Mouse (Mus musculus) G1E (cell line): ENCODE results near the gene Olfr259. TPM values are rescaled to one million over a fixed set of nuclear protein-coding genes. Genes with fewer than 3 reads are reported as not detected.

ENCODE experiments used
- ATAC-seq: 2 replicates; pipeline ENCODE4 v1.8.0; 2016; ENCODE audit warnings: mild to moderate bottlenecking; ENCODE audit not compliant: insufficient number of reproducible peaks, poor library complexity, low FRiP score, severe bottlenecking; ENCODE audit errors: extremely low read depth
- DNase-seq: peaks from one replicate; pipeline ENCODE4 v3.0.0; 2012; ENCODE audit warnings: low spot score
- H3K27me3 ChIP-seq: 2 replicates; pipeline ENCODE4 v1.6.1; 2012; ENCODE audit warnings: mild to moderate bottlenecking, low read length, inconsistent platforms; ENCODE audit not compliant: insufficient read depth
- H3K36me3 ChIP-seq: replicated peaks from 2 replicates; pipeline ENCODE3; 2012; ENCODE audit warnings: mild to moderate bottlenecking, inconsistent platforms
- H3K4me1 ChIP-seq: 2 replicates; pipeline ENCODE4 v1.6.1; 2012; ENCODE audit warnings: low read depth, low read length, inconsistent platforms, mixed read lengths; ENCODE audit not compliant: insufficient read depth
- H3K4me3 ChIP-seq: 2 replicates; pipeline ENCODE4 v1.5.1; 2012; ENCODE audit warnings: low read depth, mild to moderate bottlenecking, inconsistent platforms, low read length, moderate library complexity, mixed read lengths
- H3K9me3 ChIP-seq: replicated peaks from 2 replicates; pipeline ENCODE4 v1.6.1; 2012; ENCODE audit warnings: inconsistent platforms
- CTCF ChIP-seq: IDR thresholded peaks from 2 replicates; pipeline ENCODE4 v1.5.1; 2012; ENCODE audit warnings: low read depth, low read length, inconsistent platforms, mixed read lengths
- GATA1 ChIP-seq: IDR thresholded peaks from 2 replicates; pipeline ENCODE4 v1.6.1; 2012; ENCODE audit warnings: borderline replicate concordance, low read length, inconsistent platforms, mixed read lengths
- GATA2 ChIP-seq: IDR thresholded peaks from 2 replicates; pipeline ENCODE4 v1.6.1; 2012; ENCODE audit warnings: low read depth, low read length, inconsistent platforms, borderline replicate concordance
- POLR2AphosphoS5 ChIP-seq: IDR thresholded peaks from 2 replicates; pipeline ENCODE4 v1.6.1; 2012; ENCODE audit warnings: low read depth, low read length, inconsistent platforms; ENCODE audit not compliant: insufficient replicate concordance
- TAL1 ChIP-seq: conservative IDR thresholded peaks from 2 replicates; pipeline ENCODE4 v1.6.1; 2012; ENCODE audit warnings: low read depth, low read length, inconsistent platforms, mixed read lengths
- polyA plus RNA-seq: library from polyadenylated mRNA; stranded (reverse); fragments of >175 nt; gene quantifications from 2 replicates; pipeline ENCODE4 v1.2.3, GENCODE M21; 2012
- total RNA-seq, 2 experiments: library from RNA; stranded (forward) in 1 of 2; stranded (reverse) in 1 of 2; fragments of 200-1000 nt in 1 of 2; fragments of >200 nt in 1 of 2; fragmentation: Nextera tagmentation in 1 of 2; gene quantifications; 2 replicates each; pipeline ENCODE4 v1.2.3; 2014 to 2017

Olfr259 gene
- total RNA-seq (2014; fragmentation: Nextera tagmentation): not detected in 2 replicates
- total RNA-seq (2017): 0.11 TPM in 1 of 2 replicates, not detected in the other
- not detected in 2 replicates for polyA plus RNA-seq

DNA sequence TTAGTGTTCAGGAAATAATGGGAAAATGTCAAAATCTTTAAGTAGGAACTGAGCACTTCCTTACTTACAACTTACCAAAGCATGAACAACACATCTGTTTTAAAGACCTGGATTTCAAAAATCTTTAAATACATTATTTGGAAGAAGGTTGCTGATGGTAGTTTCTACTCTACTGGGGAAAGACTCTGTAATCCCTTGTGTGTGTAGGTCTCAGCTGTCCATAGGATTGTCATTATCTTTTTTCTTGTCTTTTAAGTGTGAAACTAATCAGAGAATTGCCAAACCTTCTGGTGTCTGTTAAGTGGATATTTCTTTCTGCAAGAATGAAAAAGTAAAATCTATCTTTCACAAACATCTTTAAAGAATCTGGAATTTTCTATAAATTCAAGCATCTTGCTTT lies at the start of gene Olfr259:
Gene Olfr259, minus strand, starts transcription at position 101 of the 400 bp plus-strand sequence.
- H3K36me3 ChIP-seq: no peaks in the 10 kb centered on the region
- no peaks in the 10 kb centered on the region for H3K4me1 ChIP-seq
- DNase-seq (no peak), ATAC-seq (no peak)
- no peak within 1 kb of the TSS for H3K4me3 ChIP-seq
- H3K9me3 ChIP-seq: no peaks in the 10 kb centered on the region; the same call in 1 of the 2 replicates
- no peaks in the 10 kb centered on the region for H3K27me3 ChIP-seq
- TF ChIP-seq TAL1: no peak
- TF ChIP-seq POLR2AphosphoS5: no peak
- TF ChIP-seq GATA2: no peak
- no peak for TF ChIP-seq CTCF
- TF ChIP-seq GATA1: no peak

DNA sequence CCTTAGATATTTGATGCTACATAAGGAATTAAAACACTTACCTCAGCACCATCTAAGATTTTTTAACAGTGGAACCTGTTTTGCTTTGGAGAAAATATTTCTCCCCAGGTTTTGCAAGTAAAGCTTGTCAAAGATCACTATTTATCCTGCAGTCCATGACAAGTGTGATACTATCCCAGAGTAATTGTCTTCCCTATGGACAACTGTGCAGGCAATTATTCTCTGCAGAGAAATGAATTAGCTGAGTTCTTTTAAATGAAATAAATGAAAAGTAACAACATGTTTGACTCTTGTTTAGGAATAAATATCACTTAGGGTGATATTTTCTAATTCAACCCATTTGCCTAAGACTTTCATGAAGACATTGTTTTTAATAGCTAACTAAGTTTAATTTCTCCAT lies 38.2 kb upstream of the Olfr259 start, which contains the start of gene Olfr1111:
Gene Olfr1111, minus strand, starts transcription at position 101 of the 400 bp plus-strand sequence.
- Histone ChIP-seq H3K4me1 (no peaks in the 10 kb centered on the region), H3K36me3 (no peaks in the 10 kb centered on the region), H3K4me3 (no peak within 1 kb of the TSS), H3K27me3 (no peaks in the 10 kb centered on the region), H3K9me3 (no peaks in the 10 kb centered on the region)
- no peak for ATAC-seq
- TF ChIP-seq GATA1: no peak
- no peak for TF ChIP-seq TAL1
- TF ChIP-seq POLR2AphosphoS5: no peak
- TF ChIP-seq GATA2: no peak
- TF ChIP-seq CTCF: no peak
- no peak for DNase-seq

DNA sequence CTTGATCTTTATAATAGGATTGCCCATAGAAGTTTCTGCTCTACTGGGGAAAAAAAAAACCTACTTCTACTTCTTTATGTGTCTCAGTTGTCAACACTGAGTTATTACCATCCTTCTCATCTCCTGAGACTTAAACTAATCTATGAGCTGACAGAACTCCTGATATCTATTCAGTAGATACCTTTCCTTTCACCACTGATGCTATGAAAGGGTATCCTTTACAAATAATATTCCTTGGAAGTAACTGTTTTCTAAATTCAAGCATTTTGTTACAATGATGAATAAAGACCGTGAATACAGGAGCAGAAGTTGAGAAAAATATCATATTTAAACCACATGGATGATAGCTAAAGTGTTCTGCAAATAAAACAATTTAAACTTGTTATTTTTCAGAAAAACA lies 25.8 kb upstream of the Olfr259 start, which contains the start of gene Olfr1110:
Gene Olfr1110, minus strand, starts transcription at position 101 of the 400 bp plus-strand sequence.
- TF ChIP-seq CTCF (no peak), TAL1 (no peak)
- DNase-seq: no peak
- H3K4me1 ChIP-seq: no peaks in the 10 kb centered on the region
- no peaks in the 10 kb centered on the region for H3K27me3 ChIP-seq
- no peak within 1 kb of the TSS for H3K4me3 ChIP-seq
- H3K9me3 ChIP-seq: no peaks in the 10 kb centered on the region
- H3K36me3 ChIP-seq: no peaks in the 10 kb centered on the region
- no peak for ATAC-seq

DNA sequence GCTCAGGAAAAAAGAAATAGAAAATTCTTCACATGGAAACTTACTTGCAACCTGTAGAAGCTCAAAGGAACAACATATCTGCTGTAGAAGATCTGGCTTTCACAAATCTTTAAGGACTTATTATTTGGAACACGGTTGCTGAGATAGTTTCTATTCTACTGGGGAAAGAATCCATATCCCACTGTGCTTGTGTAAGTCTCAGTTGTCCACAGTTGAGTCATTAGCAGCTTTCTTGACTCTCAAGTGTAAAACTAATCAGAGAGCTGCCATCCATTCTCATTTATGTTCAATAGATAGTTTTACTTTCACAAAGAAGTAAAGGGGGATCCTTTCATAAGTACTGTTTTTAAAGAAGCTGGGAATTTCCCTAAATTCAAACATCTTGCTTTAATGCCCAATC lies 18.5 kb downstream of the Olfr259 start, which contains the start of gene Olfr1109:
Gene Olfr1109, minus strand, starts transcription at position 101 of the 400 bp plus-strand sequence.
- no peak within 1 kb of the TSS for H3K4me3 ChIP-seq
- H3K4me1 ChIP-seq: no peaks in the 10 kb centered on the region
- DNase-seq: no peak
- H3K27me3 ChIP-seq: no peaks in the 10 kb centered on the region
- no peaks in the 10 kb centered on the region for H3K36me3 ChIP-seq
- ATAC-seq: no peak
- TF ChIP-seq CTCF (no peak), GATA2 (no peak)
- H3K9me3 ChIP-seq: no peaks in the 10 kb centered on the region; the same call in 1 of the 2 replicates

DNA sequence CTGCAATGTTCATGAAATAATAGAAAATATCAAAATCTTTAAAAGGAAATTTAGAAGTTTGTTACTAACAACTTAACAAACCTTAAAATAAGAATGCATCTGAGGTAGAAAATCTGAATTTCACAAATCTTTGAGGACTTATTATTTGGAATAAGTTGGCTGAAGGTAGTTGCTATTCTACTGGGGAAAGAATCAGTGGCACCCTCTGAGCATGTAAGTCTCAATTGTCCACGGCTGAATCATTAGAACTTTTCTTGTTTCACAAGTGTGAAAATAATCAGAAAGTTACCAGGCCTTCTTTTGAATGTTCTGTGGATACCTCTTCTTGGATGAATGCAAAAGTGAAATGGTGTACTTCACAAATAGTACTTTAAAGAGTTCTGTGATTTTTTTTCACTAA lies 38.6 kb downstream of the Olfr259 start, which contains the start of gene Olfr1107:
Gene Olfr1107, minus strand, starts transcription at position 101 of the 400 bp plus-strand sequence.
- no peak for ATAC-seq
- Histone ChIP-seq H3K4me3 (no peak within 1 kb of the TSS), H3K36me3 (no peaks in the 10 kb centered on the region), H3K27me3 (no peaks in the 10 kb centered on the region), H3K9me3 (0 out of 2 replicates have a peak, but pooled peaks cover 3% of the 10 kb centered on the region), H3K4me1 (no peaks in the 10 kb centered on the region)
- no peak for DNase-seq
- TF ChIP-seq CTCF (no peak), GATA2 (no peak), POLR2AphosphoS5 (no peak), TAL1 (no peak), GATA1 (no peak)

Other genes with a start within 250 kb of the Olfr259 start
- gene Gm13723, start 239.8 kb downstream of the Olfr259 start, total RNA-seq (2014; fragmentation: Nextera tagmentation): not detected in 2 replicates
- under 0.01 TPM in 1 of 2 replicates, not detected in the other for gene Gm13723, start 239.8 kb downstream of the Olfr259 start, total RNA-seq (2017)
- gene Gm13723, start 239.8 kb downstream of the Olfr259 start, polyA plus RNA-seq: not detected in 2 replicates
- not detected in 2 replicates for gene Olfr1097, start 222.4 kb downstream of the Olfr259 start, total RNA-seq (2014; fragmentation: Nextera tagmentation)
- 0.05 and 0.06 TPM in 2 replicates for gene Olfr1097, start 222.4 kb downstream of the Olfr259 start, total RNA-seq (2017)
- not detected in 2 replicates for gene Olfr1097, start 222.4 kb downstream of the Olfr259 start, polyA plus RNA-seq
- gene Olfr1098, start 190.0 kb downstream of the Olfr259 start, total RNA-seq (2014; fragmentation: Nextera tagmentation): not detected in 2 replicates
- 0.05 TPM in 1 of 2 replicates, not detected in the other for gene Olfr1098, start 190.0 kb downstream of the Olfr259 start, total RNA-seq (2017)
- not detected in 2 replicates for gene Olfr1098, start 190.0 kb downstream of the Olfr259 start, polyA plus RNA-seq
- gene Olfr1099, start 153.9 kb downstream of the Olfr259 start, total RNA-seq (2014; fragmentation: Nextera tagmentation): not detected in 2 replicates
- 0.33 TPM in 1 of 2 replicates, not detected in the other for gene Olfr1099, start 153.9 kb downstream of the Olfr259 start, total RNA-seq (2017)
- gene Olfr1099, start 153.9 kb downstream of the Olfr259 start, polyA plus RNA-seq: not detected in 2 replicates
- not detected in 2 replicates for gene Olfr1100, start 134.6 kb downstream of the Olfr259 start, total RNA-seq (2014; fragmentation: Nextera tagmentation)
- 0.11 TPM in 1 of 2 replicates, not detected in the other for gene Olfr1100, start 134.6 kb downstream of the Olfr259 start, total RNA-seq (2017)
- not detected in 2 replicates for gene Olfr1100, start 134.6 kb downstream of the Olfr259 start, polyA plus RNA-seq
- not detected in 2 replicates for gene Olfr1101, start 123.3 kb downstream of the Olfr259 start, total RNA-seq (2014; fragmentation: Nextera tagmentation)
- gene Olfr1101, start 123.3 kb downstream of the Olfr259 start, total RNA-seq (2017): 0.05 and 0.06 TPM in 2 replicates
- not detected in 2 replicates for gene Olfr1101, start 123.3 kb downstream of the Olfr259 start, polyA plus RNA-seq
- gene Olfr1102, start 116.2 kb downstream of the Olfr259 start, total RNA-seq (2014; fragmentation: Nextera tagmentation): not detected in 2 replicates
- gene Olfr1102, start 116.2 kb downstream of the Olfr259 start, total RNA-seq (2017): not detected in 2 replicates
- not detected in 2 replicates for gene Olfr1102, start 116.2 kb downstream of the Olfr259 start, polyA plus RNA-seq
- gene Olfr1104, start 87.5 kb downstream of the Olfr259 start, total RNA-seq (2014; fragmentation: Nextera tagmentation): not detected in 2 replicates
- 0.71 TPM in 1 of 2 replicates, not detected in the other for gene Olfr1104, start 87.5 kb downstream of the Olfr259 start, total RNA-seq (2017)
- gene Olfr1104, start 87.5 kb downstream of the Olfr259 start, polyA plus RNA-seq: not detected in 2 replicates
- gene Olfr1105, start 78.0 kb downstream of the Olfr259 start, total RNA-seq (2014; fragmentation: Nextera tagmentation): not detected in 2 replicates
- gene Olfr1105, start 78.0 kb downstream of the Olfr259 start, total RNA-seq (2017): 0.16 and 0.17 TPM in 2 replicates
- gene Olfr1105, start 78.0 kb downstream of the Olfr259 start, polyA plus RNA-seq: not detected in 2 replicates
- gene Olfr1106, start 62.3 kb downstream of the Olfr259 start, total RNA-seq (2014; fragmentation: Nextera tagmentation): not detected in 2 replicates
- 0.05 and 0.12 TPM in 2 replicates for gene Olfr1106, start 62.3 kb downstream of the Olfr259 start, total RNA-seq (2017)
- not detected in 2 replicates for gene Olfr1106, start 62.3 kb downstream of the Olfr259 start, polyA plus RNA-seq
- not detected in 2 replicates for gene Olfr1107, start 38.8 kb downstream of the Olfr259 start, total RNA-seq (2014; fragmentation: Nextera tagmentation)
- 0.29 TPM in 1 of 2 replicates, not detected in the other for gene Olfr1107, start 38.8 kb downstream of the Olfr259 start, total RNA-seq (2017)
- gene Olfr1107, start 38.8 kb downstream of the Olfr259 start, polyA plus RNA-seq: not detected in 2 replicates
- gene Olfr1109, start 18.6 kb downstream of the Olfr259 start, total RNA-seq (2014; fragmentation: Nextera tagmentation): not detected in 2 replicates
- gene Olfr1109, start 18.6 kb downstream of the Olfr259 start, total RNA-seq (2017): 0.22 TPM in 1 of 2 replicates, not detected in the other
- not detected in 2 replicates for gene Olfr1109, start 18.6 kb downstream of the Olfr259 start, polyA plus RNA-seq
- gene Olfr1110, start 25.7 kb upstream of the Olfr259 start, total RNA-seq (2014; fragmentation: Nextera tagmentation): not detected in 2 replicates
- 0.11 and 0.17 TPM in 2 replicates for gene Olfr1110, start 25.7 kb upstream of the Olfr259 start, total RNA-seq (2017)
- not detected in 2 replicates for gene Olfr1110, start 25.7 kb upstream of the Olfr259 start, polyA plus RNA-seq
- gene Olfr1111, start 38.1 kb upstream of the Olfr259 start, total RNA-seq (2014; fragmentation: Nextera tagmentation): not detected in 2 replicates
- gene Olfr1111, start 38.1 kb upstream of the Olfr259 start, total RNA-seq (2017): 0.23 TPM in 1 of 2 replicates, not detected in the other
- gene Olfr1111, start 38.1 kb upstream of the Olfr259 start, polyA plus RNA-seq: not detected in 2 replicates
- not detected in 2 replicates for gene Olfr1112, start 73.2 kb upstream of the Olfr259 start, total RNA-seq (2014; fragmentation: Nextera tagmentation)
- 0.44 TPM in 1 of 2 replicates, not detected in the other for gene Olfr1112, start 73.2 kb upstream of the Olfr259 start, total RNA-seq (2017)
- not detected in 2 replicates for gene Olfr1112, start 73.2 kb upstream of the Olfr259 start, polyA plus RNA-seq
- gene Olfr1113, start 94.4 kb upstream of the Olfr259 start, total RNA-seq (2014; fragmentation: Nextera tagmentation): not detected in 2 replicates
- 0.05 TPM in 1 of 2 replicates, not detected in the other for gene Olfr1113, start 94.4 kb upstream of the Olfr259 start, total RNA-seq (2017)
- not detected in 2 replicates for gene Olfr1113, start 94.4 kb upstream of the Olfr259 start, polyA plus RNA-seq
- not detected in 2 replicates for gene Olfr1115, start 133.4 kb upstream of the Olfr259 start, total RNA-seq (2014; fragmentation: Nextera tagmentation)
- gene Olfr1115, start 133.4 kb upstream of the Olfr259 start, total RNA-seq (2017): 0.05 and 0.06 TPM in 2 replicates
- gene Olfr1115, start 133.4 kb upstream of the Olfr259 start, polyA plus RNA-seq: not detected in 2 replicates
- not detected in 2 replicates for gene Olfr1116, start 153.0 kb upstream of the Olfr259 start, total RNA-seq (2014; fragmentation: Nextera tagmentation)
- gene Olfr1116, start 153.0 kb upstream of the Olfr259 start, total RNA-seq (2017): 0.05 and 0.12 TPM in 2 replicates
- gene Olfr1116, start 153.0 kb upstream of the Olfr259 start, polyA plus RNA-seq: not detected in 2 replicates
- not detected in 2 replicates for gene Olfr1118, start 193.0 kb upstream of the Olfr259 start, total RNA-seq (2014; fragmentation: Nextera tagmentation)
- gene Olfr1118, start 193.0 kb upstream of the Olfr259 start, total RNA-seq (2017): 0.05 and 0.06 TPM in 2 replicates
- not detected in 2 replicates for gene Olfr1118, start 193.0 kb upstream of the Olfr259 start, polyA plus RNA-seq
- not detected in 2 replicates for gene Olfr1120, start 240.2 kb upstream of the Olfr259 start, total RNA-seq (2014; fragmentation: Nextera tagmentation)
- 0.05 and 0.17 TPM in 2 replicates for gene Olfr1120, start 240.2 kb upstream of the Olfr259 start, total RNA-seq (2017)
- not detected in 2 replicates for gene Olfr1120, start 240.2 kb upstream of the Olfr259 start, polyA plus RNA-seq